Mouse (Mus musculus) testis, adult 2 months (tissue): ENCODE results near the gene E130308A19Rik. TPM values are rescaled to one million over a fixed set of nuclear protein-coding genes. Genes with fewer than 3 reads are reported as not detected.
A peak's percentile ranks its signal among the peaks of the same experiment; 100 is the strongest.

Experiments
- H3K27ac ChIP-seq: fragments of 200-500 bp; 2 replicates; pipeline ENCODE4 v1.5.1; 2012; ENCODE audit warnings: low read depth, low read length; ENCODE audit not compliant: control insufficient read depth, insufficient read depth
- H3K27me3 ChIP-seq: fragments of 200-500 bp; 2 replicates; pipeline ENCODE4 v1.6.1; 2012; ENCODE audit warnings: mild to moderate bottlenecking, low read length, moderate library complexity; ENCODE audit not compliant: control insufficient read depth, insufficient read depth
- H3K36me3 ChIP-seq: fragments of 200-500 bp; 2 replicates; pipeline ENCODE4 v1.6.1; 2012; ENCODE audit warnings: mild to moderate bottlenecking, low read length; ENCODE audit not compliant: control insufficient read depth, insufficient read depth
- H3K4me1 ChIP-seq: fragments of 200-500 bp; 2 replicates; pipeline ENCODE4 v1.6.1; 2012; ENCODE audit warnings: low read length; ENCODE audit not compliant: control insufficient read depth, insufficient read depth
- H3K4me3 ChIP-seq: fragments of 200-500 bp; 2 replicates; pipeline ENCODE4 v1.5.1; 2012; ENCODE audit warnings: low read depth, mild to moderate bottlenecking, low read length, moderate library complexity, mixed read lengths; ENCODE audit not compliant: control insufficient read depth
- CTCF ChIP-seq: fragments of 200-500 bp; IDR thresholded peaks from 2 replicates; pipeline ENCODE4 v1.5.1; 2012; ENCODE audit warnings: low read depth, mild to moderate bottlenecking, inconsistent platforms, low read length, moderate library complexity; ENCODE audit not compliant: control insufficient read depth, insufficient read depth, insufficient replicate concordance
- POLR2A ChIP-seq: fragments of 200-500 bp; IDR thresholded peaks from 2 replicates; pipeline ENCODE4 v1.6.1; 2012; ENCODE audit warnings: low read depth, mild to moderate bottlenecking, inconsistent platforms, low read length, moderate library complexity; ENCODE audit not compliant: control insufficient read depth
- polyA plus RNA-seq: library from polyadenylated mRNA; depleted of rRNA; stranded (reverse); fragments of >200 nt; gene quantifications from 2 replicates; pipeline ENCODE4 v1.2.3, GENCODE M21; 2012; rRNA removed

Gene E130308A19Rik
- polyA plus RNA-seq, 1 experiment, result 6.7 TPM

DNA sequence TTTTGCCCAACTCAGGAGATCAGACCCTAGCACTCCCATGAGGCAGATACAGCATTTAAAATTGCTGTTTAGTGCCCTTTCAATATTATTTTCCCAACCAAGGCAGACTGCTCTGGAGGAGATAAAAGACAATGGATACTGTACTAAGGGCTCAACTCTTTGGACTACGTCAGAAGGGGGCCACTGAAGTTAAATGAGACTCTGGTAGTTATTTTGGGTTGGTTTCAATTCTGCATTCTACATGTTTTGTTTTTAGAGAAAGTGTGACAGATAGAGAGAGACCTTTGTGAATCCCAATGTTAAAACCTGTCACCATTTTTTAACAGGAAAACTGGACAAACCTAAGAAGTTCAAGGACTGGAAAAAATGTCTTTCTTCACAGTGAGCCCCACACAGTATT lies 178.7 kb downstream of the E130308A19Rik start:
- no peak for TF ChIP-seq POLR2A
- TF ChIP-seq CTCF, result no peak
- Histone ChIP-seq H3K4me3 (no peak overlapping the region), H3K4me1 (peaks cover 3% of the 10 kb centered on the region), H3K36me3 (no peaks in the 10 kb centered on the region), H3K27ac (no peak overlapping the region), H3K27me3 (no peaks in the 10 kb centered on the region)

- no peaks in the 10 kb centered on the region for H3K27me3 ChIP-seq
- TF ChIP-seq POLR2A, result peak; percentile 63
- no peak for TF ChIP-seq CTCF
- H3K27ac ChIP-seq, result peak within 1 kb of the TSS; percentile 45
- peaks cover 3% of the 10 kb centered on the region for H3K4me1 ChIP-seq
- H3K4me3 ChIP-seq, result peak within 1 kb of the TSS; percentile 94
- H3K36me3 ChIP-seq, result no peaks in the 10 kb centered on the region
Measured at GRCm38 (mm10) chr4:59805181-59805967, 179.4 kb downstream of the E130308A19Rik start, which contains the start of gene Snx30. Snx30 (plus strand) TSS chr4:59805840.

DNA sequence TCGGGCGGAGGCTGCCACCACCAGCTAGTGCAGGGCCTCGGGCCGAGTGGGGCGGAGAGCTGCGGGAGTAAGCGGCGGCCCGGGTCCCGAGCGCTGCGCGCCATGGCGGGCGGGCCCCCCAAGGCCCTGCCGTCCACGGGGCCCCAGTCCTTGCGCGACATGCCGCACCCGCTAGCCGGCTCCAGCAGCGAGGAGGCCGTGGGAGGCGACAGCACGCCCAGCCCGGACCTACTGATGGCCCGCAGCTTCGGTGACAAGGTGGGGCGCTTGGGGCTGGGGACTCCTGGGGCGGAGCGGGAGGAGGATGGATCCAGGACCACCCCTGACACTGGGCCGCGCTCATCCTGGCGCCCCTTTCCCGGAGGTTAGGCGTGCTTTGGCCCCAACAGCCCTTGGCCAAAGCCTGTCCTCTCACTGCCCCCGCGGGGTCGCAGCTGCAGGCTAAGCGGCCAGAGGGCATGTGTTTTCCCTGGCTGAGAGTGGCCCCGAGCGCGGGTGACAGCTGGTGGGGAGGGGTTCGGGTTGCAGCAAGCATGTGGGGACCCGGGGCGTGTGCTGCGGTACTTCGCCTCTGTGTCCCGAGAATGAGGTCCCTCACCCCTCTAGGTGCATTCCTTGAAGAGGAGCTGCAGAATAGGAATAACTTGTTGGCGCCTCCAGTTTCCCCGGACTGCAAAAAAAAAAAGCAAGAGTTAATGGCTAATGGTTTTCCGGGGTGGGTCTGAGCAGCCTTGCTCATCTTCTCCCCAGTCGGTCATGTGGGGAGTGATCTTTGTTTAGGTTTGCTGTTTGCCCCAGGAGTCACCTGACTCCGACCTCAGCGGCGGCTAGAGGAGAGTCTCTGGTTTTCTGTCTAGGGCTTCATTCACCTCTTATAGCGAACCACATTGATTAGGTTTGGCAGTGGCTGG lies 180.2 kb downstream of the E130308A19Rik start:
- H3K4me1 ChIP-seq, result peaks cover 3% of the 10 kb centered on the region
- H3K27ac ChIP-seq, result peak overlapping the region; percentile 45; the same call in 1 of the 2 replicates
- no peaks in the 10 kb centered on the region for H3K27me3 ChIP-seq
- TF ChIP-seq CTCF (no peak), POLR2A (no peak)
- no peaks in the 10 kb centered on the region for H3K36me3 ChIP-seq
- H3K4me3 ChIP-seq, result peak overlapping the region; percentile 94

DNA sequence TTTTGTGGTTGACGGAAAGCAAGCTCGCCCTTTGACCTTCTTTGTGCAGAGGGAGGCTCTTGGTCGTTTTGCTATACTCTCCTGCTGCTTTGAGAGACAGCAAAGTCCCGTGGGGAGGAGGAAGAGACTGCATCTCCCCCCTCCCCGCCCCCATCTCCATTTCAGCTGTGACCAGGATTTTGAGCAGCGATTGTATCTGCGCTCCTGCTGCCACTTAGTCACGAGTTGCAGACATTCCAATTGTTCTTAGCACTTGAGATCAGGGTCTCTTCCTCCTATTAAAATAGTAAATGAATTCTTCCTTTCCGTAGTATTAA lies 180.8 kb downstream of the E130308A19Rik start:
- no peak for TF ChIP-seq CTCF
- TF ChIP-seq POLR2A, result no peak
- H3K27ac ChIP-seq, result no peak overlapping the region

DNA sequence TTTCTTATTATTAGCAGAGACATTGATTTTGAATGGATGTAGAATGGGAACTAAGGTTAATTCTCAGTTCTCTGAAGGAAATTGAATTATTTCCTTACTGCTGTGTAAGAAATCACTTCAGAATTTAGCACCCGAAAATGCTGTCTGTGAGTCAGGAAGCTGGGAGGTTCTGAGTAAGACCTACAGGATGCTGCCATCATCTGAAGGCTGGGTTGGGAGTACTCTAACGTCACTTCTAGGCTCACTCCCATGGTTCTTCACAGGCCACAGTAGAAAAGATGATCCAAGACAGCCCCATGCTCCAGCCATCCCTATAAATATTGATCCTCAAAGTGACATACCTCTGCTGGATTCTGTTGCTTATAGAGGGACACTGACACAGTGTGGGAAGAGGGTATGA lies 181.5 kb downstream of the E130308A19Rik start:
- Histone ChIP-seq H3K4me1 (peaks cover 3% of the 10 kb centered on the region), H3K27me3 (no peaks in the 10 kb centered on the region), H3K36me3 (no peaks in the 10 kb centered on the region), H3K27ac (no peak overlapping the region), H3K4me3 (no peak overlapping the region)
- no peak for TF ChIP-seq CTCF
- no peak for TF ChIP-seq POLR2A

More for the DNA sequence above, 180.8 kb downstream of the E130308A19Rik start:
- no peaks in the 10 kb centered on the region for H3K27me3 ChIP-seq
- no peaks in the 10 kb centered on the region for H3K36me3 ChIP-seq
- peak overlapping the region; percentile 94 for H3K4me3 ChIP-seq
- H3K4me1 ChIP-seq, result peaks cover 3% of the 10 kb centered on the region

GRCm38 (mm10) chr4:59808396-59808795 lies 182.4 kb downstream of the E130308A19Rik start:
- peaks cover 3% of the 10 kb centered on the region for H3K4me1 ChIP-seq
- H3K27me3 ChIP-seq, result no peaks in the 10 kb centered on the region
- no peaks in the 10 kb centered on the region for H3K36me3 ChIP-seq
- TF ChIP-seq POLR2A, result no peak
- no peak for TF ChIP-seq CTCF
- no peak overlapping the region for H3K27ac ChIP-seq
- H3K4me3 ChIP-seq, result no peak overlapping the region

Other genes with a start within 250 kb of the E130308A19Rik start
- gene Susd1, start 187.6 kb upstream of the E130308A19Rik start, polyA plus RNA-seq, result 3.1 and 4.8 TPM in 2 replicates
- gene Ptbp3, start 76.8 kb upstream of the E130308A19Rik start, polyA plus RNA-seq, result 11.5 and 13.6 TPM in 2 replicates
- 56.9 and 71.7 TPM in 2 replicates for gene Hsdl2, start 44.6 kb upstream of the E130308A19Rik start, polyA plus RNA-seq
- gene Inip, start 175.4 kb downstream of the E130308A19Rik start, polyA plus RNA-seq, result 6.7 and 6.9 TPM in 2 replicates
- gene Snx30, start 179.6 kb downstream of the E130308A19Rik start, polyA plus RNA-seq, result 0.57 and 0.71 TPM in 2 replicates